Mouse (Mus musculus) layer of hippocampus, adult 8-10 months (tissue): ENCODE data around the gene Sycp1. TPM values are rescaled to one million over a fixed set of nuclear protein-coding genes. Genes with fewer than 3 reads are reported as not detected.

Source experiments
- DNase-seq, 2 experiments: peaks; one replicate each; pipeline ENCODE4 v3.0.0; 2022; ENCODE audit warnings: low spot score in 2 of 2
- total RNA-seq, 4 experiments: library from RNA; stranded (reverse); gene quantifications; 2 replicates each; pipeline ENCODE4 v1.2.4; 2022

The Sycp1 gene
- total RNA-seq = not detected

DNA sequence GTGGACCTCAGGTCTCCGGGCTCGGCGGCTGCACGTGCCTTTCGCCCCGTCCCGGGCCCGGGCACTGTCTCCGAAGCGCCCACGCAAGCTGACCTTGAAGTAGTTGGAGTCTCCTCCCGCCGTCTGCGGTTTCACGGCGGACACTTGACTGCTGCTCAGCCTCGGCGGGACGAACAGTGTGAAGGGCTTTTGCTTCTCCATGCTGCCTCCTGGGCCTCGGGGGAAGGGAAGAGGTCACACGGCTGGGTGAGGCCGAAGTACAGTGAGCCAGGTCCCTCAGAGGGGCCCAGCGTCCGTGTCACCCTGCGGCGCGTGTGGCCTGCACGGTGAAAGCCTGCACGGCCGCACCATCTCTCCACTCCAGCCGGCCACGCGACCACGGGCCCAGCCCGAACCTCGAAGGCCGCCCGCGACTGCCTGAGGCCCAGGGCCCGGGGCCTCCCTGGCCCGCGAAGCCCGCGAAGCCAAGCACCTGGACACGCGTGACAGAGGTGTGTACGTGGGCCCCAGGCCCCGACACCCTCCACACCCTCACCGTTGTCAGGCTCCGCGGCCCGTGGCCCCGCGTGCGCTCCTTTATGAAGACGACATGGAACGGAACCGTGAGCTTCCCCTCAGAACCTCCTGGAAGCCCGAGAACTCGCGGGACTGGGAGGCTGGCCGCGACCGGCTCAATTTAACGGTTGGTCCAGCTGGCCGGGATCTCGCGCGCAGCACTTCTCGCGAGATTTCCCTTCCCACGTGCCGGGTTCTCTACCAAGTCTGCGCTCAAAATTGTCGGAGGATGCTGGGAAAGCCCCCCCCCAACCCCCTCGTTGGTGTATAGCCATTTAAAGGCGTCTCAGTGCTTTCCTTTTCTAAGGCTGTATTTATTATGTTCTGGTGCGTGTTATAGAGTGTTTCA, at the start of gene Sycp1:
Gene Sycp1 (minus strand): TSS at position 650 of the 904 bp plus-strand sequence.
- DNase-seq = no peak

DNA sequence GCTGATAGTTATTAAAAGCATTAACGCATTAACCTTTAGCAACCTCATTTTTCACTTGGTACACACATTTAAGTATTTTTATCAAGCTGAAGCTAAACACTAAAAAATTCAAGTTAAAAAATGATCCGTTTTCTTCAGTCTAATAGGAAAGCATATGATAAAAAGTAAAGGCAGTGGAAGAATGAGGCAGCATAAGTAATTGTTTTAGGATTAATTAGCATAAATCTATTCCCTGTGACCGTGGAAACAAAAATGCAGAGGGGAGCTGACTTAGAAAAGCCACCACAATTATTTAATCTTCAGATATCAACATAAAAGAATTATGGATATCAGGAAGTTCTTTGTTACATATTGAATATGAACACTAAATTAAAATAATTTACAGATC, 44.4 kb upstream of the Sycp1 start:
- DNase-seq = no peak

DNA sequence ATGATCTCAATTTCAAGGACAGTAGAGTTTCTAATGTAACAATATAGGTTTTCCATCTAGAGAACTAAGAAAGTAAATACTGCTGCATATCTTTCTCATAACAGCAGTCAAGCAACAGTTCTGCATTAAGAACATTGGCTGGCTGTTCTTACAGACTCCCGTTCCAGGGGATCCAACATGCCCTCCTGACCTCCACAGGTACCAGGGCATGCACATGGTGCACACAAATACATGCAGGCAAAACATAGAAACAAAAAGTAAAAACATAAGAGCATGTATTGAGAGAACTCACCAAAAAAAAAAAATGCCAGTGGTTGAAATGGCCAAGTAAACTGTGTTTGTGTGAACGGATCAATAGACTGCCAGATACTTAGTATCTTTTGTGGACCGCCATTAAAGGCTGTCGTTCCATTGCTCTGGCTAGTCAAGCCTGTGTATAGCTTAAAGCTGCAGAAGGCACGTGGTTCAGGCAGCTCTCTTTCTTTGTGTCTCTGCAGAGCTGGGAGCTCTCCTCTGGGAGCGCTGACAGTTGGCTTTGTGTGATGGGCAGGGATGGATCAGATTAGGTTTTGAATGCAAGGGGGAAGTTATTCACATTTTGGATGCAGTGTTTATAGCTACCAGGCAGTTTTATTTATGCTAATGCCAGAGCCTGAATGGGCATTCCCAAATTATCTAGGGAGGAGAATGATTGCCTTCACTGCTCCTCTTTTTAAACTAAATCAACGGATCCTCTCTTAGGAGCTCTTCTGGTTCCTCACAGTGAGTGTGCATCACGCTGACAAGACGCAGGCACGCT, 43.8 kb upstream of the Sycp1 start:
- DNase-seq = no peak

DNA sequence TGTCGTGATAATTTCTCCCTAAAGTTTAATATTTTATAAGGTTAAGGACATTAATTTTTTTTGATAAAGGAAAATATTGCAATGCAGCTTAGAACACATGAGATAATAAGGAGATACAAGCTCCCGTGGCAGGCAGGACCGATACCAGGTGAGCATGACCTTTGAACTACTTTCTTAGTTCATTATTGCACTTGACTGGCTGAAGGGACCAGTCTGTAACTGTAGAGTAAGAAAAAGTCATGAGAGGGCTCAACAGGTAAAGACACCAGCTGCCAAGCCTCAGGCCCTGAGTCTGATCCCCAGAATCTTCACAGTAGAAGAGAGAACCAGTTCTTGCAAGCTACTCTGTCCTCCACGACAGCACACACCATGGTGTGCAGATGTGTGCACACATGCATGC, 41.0 kb upstream of the Sycp1 start:
- DNase-seq = no peak

DNA sequence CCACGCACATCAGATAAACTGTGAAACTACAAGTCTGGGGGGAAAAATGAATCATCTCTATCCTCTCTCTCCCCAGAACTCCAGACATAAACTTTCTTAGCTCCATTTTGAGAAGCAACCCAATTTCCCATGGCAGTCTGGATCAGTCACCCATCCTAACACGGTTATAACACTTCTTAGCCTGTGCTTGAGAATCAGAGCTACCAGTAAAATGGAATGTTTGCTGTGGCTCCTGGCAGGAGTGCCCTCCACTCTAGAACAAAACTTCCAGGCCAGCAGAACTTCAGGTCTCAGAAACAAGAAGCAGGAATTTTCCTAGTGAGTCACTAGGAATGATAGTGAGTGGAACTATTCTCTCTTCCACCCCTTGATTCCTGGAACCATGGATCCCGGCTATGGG, 34.6 kb upstream of the Sycp1 start:
- no peak for DNase-seq

DNA sequence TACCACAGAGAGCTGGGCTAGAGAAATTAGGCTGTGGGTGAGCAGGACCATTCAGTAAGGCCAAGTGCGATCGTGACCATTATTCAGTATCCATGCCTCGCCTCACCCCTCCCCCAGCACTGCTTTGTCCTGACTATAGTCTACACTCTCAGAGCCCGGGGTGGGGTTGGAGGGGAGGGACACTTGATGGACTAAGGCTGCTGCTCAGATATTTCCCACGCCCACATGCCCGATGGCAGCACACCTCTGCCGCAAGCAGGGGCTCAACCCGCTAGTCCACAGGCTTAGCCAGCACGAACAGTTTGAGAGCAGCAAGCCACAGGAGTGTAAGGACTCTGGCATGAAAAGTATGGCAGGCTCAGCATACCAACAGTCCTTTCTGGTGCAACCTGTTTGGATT, 34.2 kb upstream of the Sycp1 start:
- DNase-seq = no peak

DNA sequence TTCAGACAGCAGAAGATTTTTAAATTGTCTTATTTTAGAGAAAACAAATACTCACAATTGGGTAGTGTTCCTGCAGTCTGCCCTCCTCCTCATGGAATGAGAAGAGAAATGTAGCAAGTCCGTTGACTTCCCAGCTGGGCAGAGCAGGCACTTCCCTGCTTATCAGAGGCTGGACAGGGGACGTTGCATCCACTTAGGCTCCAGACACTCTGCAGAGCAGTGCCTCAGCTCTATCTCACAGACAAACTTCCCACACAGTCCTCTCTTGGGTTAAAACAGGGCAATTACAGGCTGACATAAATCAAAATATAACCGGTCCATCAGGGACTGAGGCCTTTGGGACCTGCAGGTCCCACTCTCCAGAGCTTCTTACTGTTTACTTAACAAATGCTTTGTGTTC, 28.1 kb upstream of the Sycp1 start, which contains the start of gene Nr1h5:
Gene Nr1h5 (minus strand): TSS at position 101 of the 400 bp plus-strand sequence.
- DNase-seq = no peak

DNA sequence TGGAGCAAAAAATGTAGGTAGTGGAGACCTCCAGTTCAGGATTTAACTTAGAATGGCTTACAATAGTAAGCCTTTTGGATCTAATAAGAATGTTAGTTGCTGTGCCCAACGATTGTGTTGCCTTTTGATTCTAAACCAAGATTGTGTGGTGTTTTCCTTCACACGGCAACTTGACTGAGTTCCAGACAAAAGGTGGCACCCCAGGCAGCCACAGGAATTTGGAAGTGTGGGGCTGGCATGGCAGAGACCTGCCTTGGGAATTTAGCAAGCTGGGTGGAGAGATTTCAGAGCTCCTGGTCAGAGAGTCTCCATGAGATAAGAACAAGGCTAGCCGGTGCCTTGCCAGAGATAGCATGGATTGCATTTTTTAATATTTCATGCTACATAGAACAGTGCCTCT, 19.7 kb upstream of the Sycp1 start:
- DNase-seq = no peak

DNA sequence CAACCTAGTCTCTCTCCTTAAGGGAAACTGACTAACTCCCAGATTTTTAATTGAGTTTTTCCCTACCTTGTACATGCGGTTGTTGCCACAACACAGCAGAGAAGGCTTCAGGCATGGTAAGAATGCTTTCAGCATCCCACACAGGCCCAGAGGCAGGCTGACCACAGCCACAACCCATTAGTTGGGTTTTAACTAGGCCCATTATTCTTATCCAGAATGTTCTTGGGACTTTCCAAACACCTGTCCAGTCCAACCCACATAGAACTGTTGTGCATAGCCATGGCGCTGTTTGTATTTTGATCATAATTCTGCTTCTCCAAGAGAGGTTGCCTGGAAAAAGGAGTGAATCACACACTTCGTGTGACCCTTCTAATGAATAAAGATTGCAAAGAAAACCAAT, 19.2 kb upstream of the Sycp1 start:
- no peak for DNase-seq

DNA sequence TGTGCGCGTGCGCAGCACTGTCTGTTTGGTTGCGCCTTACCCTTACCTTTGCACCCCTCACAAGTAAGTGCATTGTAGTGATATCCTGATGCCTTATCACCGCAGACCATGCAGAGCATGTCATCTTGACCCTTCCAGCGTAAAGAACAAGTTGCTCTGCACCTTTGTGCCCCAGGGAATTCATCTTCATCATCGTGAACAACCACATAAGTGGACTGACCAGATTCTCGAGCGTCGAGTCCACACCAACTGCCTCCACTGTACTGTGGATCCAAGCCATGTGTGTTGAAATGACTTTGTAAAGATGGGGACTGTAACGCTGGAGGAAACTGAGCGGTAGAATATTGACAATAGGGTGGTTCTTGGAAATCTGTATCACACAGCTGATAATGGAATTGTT, 18.6 kb upstream of the Sycp1 start:
- no peak for DNase-seq

DNA sequence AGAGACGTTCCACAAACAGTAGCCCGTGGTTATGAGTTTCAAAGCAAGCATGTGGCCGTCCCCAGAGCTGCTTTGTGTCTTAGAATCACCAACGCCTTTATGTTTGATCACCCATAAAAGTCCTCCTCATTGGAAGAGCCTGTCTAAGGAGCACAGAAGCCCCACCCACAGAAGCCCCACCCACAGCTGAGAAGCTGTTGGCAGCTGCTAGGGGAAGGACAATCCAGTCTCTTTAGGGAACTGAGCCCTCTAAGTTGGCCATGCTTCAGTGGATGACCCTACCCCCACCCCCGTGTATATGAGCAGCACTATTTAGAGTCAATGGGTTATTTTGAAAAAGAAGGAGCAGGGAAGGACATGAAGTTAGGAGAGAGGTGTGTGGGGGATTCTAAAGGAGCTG, 11.0 kb upstream of the Sycp1 start:
- DNase-seq = no peak

DNA sequence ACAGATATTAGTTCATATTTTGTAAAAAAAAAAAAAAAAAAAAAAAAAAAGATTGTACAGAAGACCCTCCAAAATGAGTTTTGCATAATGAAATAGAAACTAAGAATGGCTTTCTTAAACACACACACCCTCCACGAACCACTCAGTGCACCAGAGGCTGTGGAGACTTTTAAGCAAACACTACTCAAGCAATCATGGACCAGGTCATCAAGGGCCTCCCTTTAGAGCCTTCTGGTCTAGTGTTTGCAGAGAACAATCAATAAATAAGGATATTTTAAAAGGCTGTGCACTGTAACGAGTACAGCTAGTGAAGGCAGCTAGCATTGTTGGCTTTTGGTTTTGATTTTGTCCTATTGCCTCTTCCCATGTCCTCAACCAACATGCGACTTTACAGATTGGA, 10.4 kb upstream of the Sycp1 start:
- DNase-seq = no peak

DNA sequence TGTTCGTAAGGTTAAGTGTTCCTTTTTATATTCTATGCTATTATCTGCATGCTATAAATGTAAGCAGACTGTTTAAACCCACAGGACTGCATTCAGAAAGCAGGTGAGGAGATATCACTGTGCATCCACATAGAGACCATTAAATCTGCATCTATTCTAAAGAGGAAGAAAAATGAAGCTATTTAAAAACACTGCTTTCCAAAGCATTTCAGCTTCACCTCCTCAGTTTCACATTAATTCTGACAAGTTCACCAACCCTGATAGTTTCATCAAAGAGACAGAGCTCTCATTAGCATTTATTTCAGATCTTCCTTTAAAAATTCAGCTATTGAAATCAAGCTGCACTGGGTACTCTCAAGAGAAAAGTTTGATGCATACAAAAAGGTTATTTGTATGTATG, 2.2 kb upstream of the Sycp1 start:
- no peak for DNase-seq

DNA sequence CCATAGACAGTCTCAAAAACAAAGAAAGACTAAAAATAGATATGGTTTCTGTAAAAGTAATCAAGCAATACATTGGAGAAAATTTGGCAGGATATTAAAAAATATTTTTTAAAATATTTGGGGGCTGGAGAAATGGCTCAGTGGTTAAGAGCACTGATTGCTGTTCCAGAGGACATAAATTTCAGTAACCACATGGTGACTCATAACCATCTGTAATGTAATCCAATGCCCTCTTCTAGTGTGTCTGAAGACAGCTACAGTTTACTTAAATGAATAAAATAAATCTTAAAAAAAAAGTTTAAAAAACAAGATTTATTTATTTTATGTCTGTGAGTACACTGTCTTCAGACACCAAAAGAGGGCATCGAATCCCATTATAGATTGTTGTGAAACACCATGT, 36.8 kb downstream of the Sycp1 start:
- no peak for DNase-seq

DNA sequence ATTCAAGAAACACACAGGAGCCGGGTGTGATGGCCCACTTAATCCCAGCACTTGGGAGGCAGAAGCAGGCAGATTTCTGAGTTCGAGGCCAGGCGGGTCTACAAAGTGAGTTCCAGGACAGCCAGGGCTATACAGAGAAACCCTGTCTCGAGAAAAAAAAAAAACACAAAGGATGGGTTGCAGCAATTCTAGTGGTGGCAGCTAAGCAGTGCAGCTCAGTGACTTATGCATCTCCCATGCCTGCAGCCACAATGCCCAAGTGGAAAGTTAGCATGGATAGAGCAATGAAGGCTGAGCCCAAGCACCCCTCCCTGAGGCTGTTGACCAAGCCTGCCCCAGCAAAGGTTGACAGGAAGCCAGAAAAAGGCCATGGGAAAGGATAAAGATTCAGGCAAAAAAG, 55.4 kb downstream of the Sycp1 start:
- no peak for DNase-seq

DNA sequence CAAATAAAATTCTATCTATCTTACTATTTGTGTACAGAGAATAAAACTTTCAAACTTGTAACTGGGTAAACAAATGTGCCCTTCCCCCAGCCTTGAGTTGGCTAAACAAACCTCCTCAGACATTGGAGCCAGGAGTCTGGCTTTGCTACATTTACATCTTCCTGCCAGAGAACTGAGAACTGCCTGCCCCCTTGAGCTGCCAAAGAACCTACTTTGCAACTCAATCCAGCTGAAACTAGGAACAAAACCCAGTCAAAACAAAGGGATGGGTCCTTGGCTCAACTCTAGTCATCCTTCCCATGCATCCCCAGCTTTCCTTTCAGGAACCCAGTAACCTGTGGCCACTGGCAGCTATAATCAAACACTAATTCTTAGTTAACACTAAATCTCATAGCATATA, 87.2 kb downstream of the Sycp1 start:
- DNase-seq = no peak

DNA sequence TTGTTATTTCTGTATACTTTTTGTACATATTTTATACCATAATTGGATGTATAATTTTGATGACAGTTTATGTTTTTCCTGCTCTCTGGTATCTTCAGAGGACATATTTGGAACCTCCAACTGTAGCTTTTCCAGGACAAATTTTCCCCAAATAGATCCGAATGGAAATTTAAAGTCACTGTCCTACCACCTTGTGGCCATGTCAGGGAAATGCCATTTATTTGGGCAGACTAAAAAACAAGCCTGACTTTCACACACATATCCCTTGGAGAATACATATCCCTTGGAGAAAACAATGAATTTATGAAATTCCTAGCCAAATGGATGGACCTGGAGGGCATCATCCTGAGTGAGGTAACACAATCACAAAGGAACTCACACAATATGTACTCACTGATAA, 93.5 kb downstream of the Sycp1 start:
- no peak for DNase-seq

DNA sequence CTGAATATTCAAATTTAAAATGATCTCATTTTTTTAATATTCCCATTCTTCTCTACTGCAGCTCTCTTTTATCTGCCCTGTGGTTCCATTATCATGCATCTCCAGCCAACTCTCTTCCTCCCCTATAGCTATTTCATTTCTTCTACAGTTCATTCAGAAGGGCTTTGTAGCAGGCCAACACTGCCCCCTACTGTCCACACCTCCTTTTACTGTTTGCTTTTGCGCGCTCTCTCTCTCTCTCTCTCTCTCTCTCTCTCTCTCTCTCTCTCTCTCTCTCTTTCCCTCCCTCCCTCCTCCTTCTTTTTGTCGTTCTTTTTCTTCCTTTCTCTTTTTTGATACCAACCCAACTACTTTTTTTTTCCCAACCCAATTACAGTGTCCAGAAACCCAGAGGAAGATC, 132.0 kb downstream of the Sycp1 start:
- DNase-seq = peak; percentile 18 to 80

DNA sequence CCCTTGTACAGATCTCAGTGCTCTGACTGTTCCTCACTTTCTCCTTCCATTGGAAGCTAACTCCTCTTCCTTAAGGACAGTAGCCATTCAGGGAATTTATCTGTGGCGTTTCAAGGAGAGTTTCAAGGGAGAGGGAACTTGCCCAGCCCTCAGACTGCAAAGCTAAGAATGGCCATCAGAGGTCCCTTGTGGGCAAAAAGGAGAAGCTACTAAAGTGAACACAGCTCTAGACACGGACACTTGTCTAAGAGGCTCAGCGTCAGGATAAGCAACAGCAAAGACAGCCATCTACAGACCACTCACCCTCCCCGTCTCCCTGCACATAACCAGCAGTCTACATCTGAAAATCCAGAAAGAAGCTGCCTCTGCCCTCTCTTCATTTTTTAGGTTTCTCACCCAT, 148.5 kb downstream of the Sycp1 start:
- DNase-seq = no peak

DNA sequence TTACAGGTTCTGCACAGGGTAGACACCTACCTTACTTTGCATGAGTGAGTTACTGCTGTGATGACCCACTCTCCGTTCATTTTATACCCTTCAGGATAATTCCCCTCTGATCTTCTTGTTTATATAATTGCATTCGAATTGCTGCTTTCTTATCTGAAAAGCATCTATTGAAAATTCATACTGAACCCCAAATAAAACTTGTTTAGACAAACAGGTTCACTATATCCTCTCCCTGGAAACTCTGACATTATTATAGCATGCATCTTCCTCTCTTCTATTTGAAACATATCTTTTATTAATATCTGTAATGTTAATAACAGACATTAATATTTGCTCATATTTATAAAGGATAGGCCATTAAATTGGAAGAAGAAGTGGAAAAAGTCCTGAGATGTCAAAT, 153.3 kb downstream of the Sycp1 start, which contains the start of gene Tshb:
Gene Tshb (minus strand): TSS at position 101 of the 400 bp plus-strand sequence.
- DNase-seq = no peak

DNA sequence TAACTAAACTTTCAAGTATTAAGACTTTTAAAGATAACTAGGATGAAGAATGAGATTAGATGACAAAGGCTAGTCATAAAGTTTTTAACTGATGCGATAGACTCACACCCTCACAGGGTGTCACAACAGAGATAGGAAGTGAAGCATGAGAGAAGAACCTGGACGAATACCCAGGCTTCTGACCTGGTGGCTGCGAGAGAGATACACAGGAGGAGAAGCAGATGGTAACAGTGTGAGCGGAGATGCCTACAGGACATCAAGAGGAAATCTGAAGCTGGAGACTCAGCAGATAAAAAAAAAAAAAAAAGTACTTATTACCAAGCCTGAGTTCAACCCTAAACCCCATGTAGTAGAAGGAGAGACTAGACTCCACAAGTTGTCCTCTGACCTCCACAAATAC, 162.9 kb downstream of the Sycp1 start:
- DNase-seq = no peak
